Mouse (Mus musculus) myocyte (in vitro differentiated cells): Measurements from ENCODE around the gene Serp2. TPM values are rescaled to one million over a fixed set of nuclear protein-coding genes. Genes with fewer than 3 reads are reported as not detected.

Experiments
- H3K27me3 ChIP-seq: one replicate; pipeline ENCODE4 v1.6.1; 2011; ENCODE audit not compliant: control insufficient read depth, insufficient read depth, insufficient read length
- H3K36me3 ChIP-seq: one replicate; pipeline ENCODE4 v1.6.1; 2011; ENCODE audit not compliant: control insufficient read depth, insufficient read depth
- H3K4me2 ChIP-seq: one replicate; pipeline ENCODE4 v1.6.1; 2011; ENCODE audit warnings: low read depth, control low read depth
- H3K4me3 ChIP-seq: one replicate; pipeline ENCODE4 v1.5.1; 2011; ENCODE audit warnings: mild to moderate bottlenecking, control low read depth, moderate library complexity
- H3K79me2 ChIP-seq: one replicate; pipeline ENCODE4 v1.6.1; 2011; ENCODE audit not compliant: control insufficient read depth, insufficient read depth
- H3ac ChIP-seq: one replicate; pipeline ENCODE4 v1.6.1; 2011; ENCODE audit not compliant: control insufficient read depth, insufficient read length
- CEBPB ChIP-seq: IDR thresholded peaks from 2 replicates; pipeline ENCODE4 v1.6.1; 2011; ENCODE audit warnings: mild to moderate bottlenecking, moderate library complexity; ENCODE audit not compliant: poor library complexity, insufficient read depth, severe bottlenecking
- E2F4 ChIP-seq: IDR thresholded peaks from one replicate; pipeline ENCODE4 v1.6.1; 2011; ENCODE audit warnings: mild to moderate bottlenecking, control low read depth, moderate library complexity; ENCODE audit not compliant: insufficient read depth
- MAX ChIP-seq: IDR thresholded peaks from one replicate; pipeline ENCODE4 v1.6.1; 2011; ENCODE audit warnings: low read depth, mild to moderate bottlenecking, control low read depth
- MYOD1 ChIP-seq, 3 experiments: IDR thresholded peaks; one replicate each; pipeline ENCODE4 v1.6.1; 2011; ENCODE audit warnings: control low read depth in 2 of 3, low read depth in 2 of 3, mild to moderate bottlenecking in 2 of 3, moderate library complexity in 1 of 3; ENCODE audit not compliant: insufficient read length in 2 of 3, control insufficient read depth in 1 of 3
- MYOG ChIP-seq, 3 experiments: IDR thresholded peaks; one replicate each; pipeline ENCODE4 v1.6.1; 2011; ENCODE audit warnings: control low read depth in 2 of 3, low read depth in 2 of 3, mild to moderate bottlenecking in 2 of 3; ENCODE audit not compliant: insufficient read length in 2 of 3, control insufficient read depth in 1 of 3, insufficient read depth in 1 of 3
- POLR2A ChIP-seq: IDR thresholded peaks from one replicate; pipeline ENCODE4 v1.6.1; 2011; ENCODE audit warnings: low read depth, mild to moderate bottlenecking, control low read depth, moderate library complexity; ENCODE audit not compliant: insufficient read length
- POLR2AphosphoS2 ChIP-seq: IDR thresholded peaks from one replicate; pipeline ENCODE4 v1.6.1; 2011; ENCODE audit warnings: low read depth, control low read depth; ENCODE audit not compliant: insufficient read length
- REST ChIP-seq: IDR thresholded peaks from one replicate; pipeline ENCODE4 v1.6.1; 2011; ENCODE audit warnings: mild to moderate bottlenecking, control low read depth, moderate library complexity; ENCODE audit not compliant: insufficient read depth, insufficient read length
- SRF ChIP-seq: IDR thresholded peaks from one replicate; pipeline ENCODE4 v1.6.1; 2011; ENCODE audit warnings: low read depth; ENCODE audit not compliant: control insufficient read depth, insufficient read length
- TCF12 ChIP-seq: IDR thresholded peaks from one replicate; pipeline ENCODE4 v1.6.1; 2011; ENCODE audit warnings: mild to moderate bottlenecking, control low read depth; ENCODE audit not compliant: poor library complexity, insufficient read depth, severe bottlenecking
- TCF3 ChIP-seq: IDR thresholded peaks from one replicate; pipeline ENCODE4 v1.6.1; 2011; ENCODE audit warnings: low read depth, control low read depth; ENCODE audit not compliant: insufficient read length
- USF1 ChIP-seq: IDR thresholded peaks from one replicate; pipeline ENCODE4 v1.6.1; 2011; ENCODE audit warnings: low read depth, mild to moderate bottlenecking, control low read depth, moderate library complexity
- polyA plus RNA-seq: library from polyadenylated mRNA; unstranded; fragments of >200 nt; fragmentation: generic; extraction: Trizol; gene quantifications from one replicate; pipeline ENCODE4 v1.2.1, GENCODE M21; 2012; ENCODE audit warnings: missing spikeins

The Serp2 gene
- 17.0 TPM for polyA plus RNA-seq

GRCm38 (mm10) chr14:76556852-76557208 is at the start of gene Serp2:
Gene Serp2, minus strand, starts transcription at chr14:76556889.
- Histone ChIP-seq H3K27me3 (no peaks in the 10 kb centered on the region), H3ac (peak within 1 kb of the TSS; percentile 21), H3K4me3 (peak within 1 kb of the TSS; percentile 33), H3K36me3 (no peaks in the 10 kb centered on the region), H3K79me2 (no peaks in the 10 kb centered on the region), H3K4me2 (peak within 1 kb of the TSS; percentile 72)
- TF ChIP-seq POLR2AphosphoS2 (no peak), MYOD1 (IDR thresholded peaks at IDR 0.05; ENCODE audit: control insufficient read depth in 1 of 3, insufficient read length in 2 of 3, low read depth in 2 of 3) (no peak), POLR2A (no peak), MYOG (IDR thresholded peaks at IDR 0.05; ENCODE audit: control insufficient read depth in 1 of 3, insufficient read depth in 1 of 3, insufficient read length in 2 of 3, low read depth in 2 of 3) (no peak), REST (no peak), MAX (no peak), TCF12 (no peak), SRF (no peak), CEBPB (no peak), E2F4 (no peak), TCF3 (no peak), USF1 (no peak)

GRCm38 (mm10) chr14:76605931-76606534 is 49.3 kb upstream of the Serp2 start:
- TF ChIP-seq POLR2AphosphoS2 (no peak), TCF3 (no peak), MYOD1 (IDR thresholded peaks at IDR 0.05; ENCODE audit: control insufficient read depth in 1 of 3, insufficient read length in 2 of 3, low read depth in 2 of 3) (no peak), SRF (no peak), TCF12 (no peak), REST (no peak), POLR2A (no peak), USF1 (no peak), MAX (no peak), MYOG (IDR thresholded peaks at IDR 0.05; ENCODE audit: control insufficient read depth in 1 of 3, insufficient read depth in 1 of 3, insufficient read length in 2 of 3, low read depth in 2 of 3) (no peak), CEBPB (no peak), E2F4 (no peak)
- H3K4me3 ChIP-seq = no peak overlapping the region
- H3K79me2 ChIP-seq = no peaks in the 10 kb centered on the region
- no peak overlapping the region for H3K4me2 ChIP-seq
- no peaks in the 10 kb centered on the region for H3K27me3 ChIP-seq
- no peak overlapping the region for H3ac ChIP-seq
- H3K36me3 ChIP-seq = no peaks in the 10 kb centered on the region

GRCm38 (mm10) chr14:76604012-76604411 is 47.3 kb upstream of the Serp2 start:
- TF ChIP-seq SRF (no peak), CEBPB (no peak)
- H3K4me2 ChIP-seq = no peak overlapping the region
- no peaks in the 10 kb centered on the region for H3K27me3 ChIP-seq
- H3K36me3 ChIP-seq = no peaks in the 10 kb centered on the region
- H3K4me3 ChIP-seq = no peak overlapping the region
- H3ac ChIP-seq = no peak overlapping the region
- no peaks in the 10 kb centered on the region for H3K79me2 ChIP-seq

- H3K36me3 ChIP-seq = no peaks in the 10 kb centered on the region
- H3K79me2 ChIP-seq = no peaks in the 10 kb centered on the region
- no peak for TF ChIP-seq CEBPB
- TF ChIP-seq MYOD1 (IDR thresholded peaks at IDR 0.05; ENCODE audit: control insufficient read depth in 1 of 3, insufficient read length in 2 of 3, low read depth in 2 of 3) = no peak
- TF ChIP-seq USF1 = no peak
- no peak for TF ChIP-seq MYOG (IDR thresholded peaks at IDR 0.05; ENCODE audit: control insufficient read depth in 1 of 3, insufficient read depth in 1 of 3, insufficient read length in 2 of 3, low read depth in 2 of 3)
- TF ChIP-seq TCF3 = no peak
- TF ChIP-seq MAX = no peak
- TF ChIP-seq REST = no peak
- no peak for TF ChIP-seq POLR2AphosphoS2
- no peak for TF ChIP-seq TCF12
- no peak overlapping the region for H3ac ChIP-seq
- no peak overlapping the region for H3K4me3 ChIP-seq
- H3K27me3 ChIP-seq = no peaks in the 10 kb centered on the region
- no peak overlapping the region for H3K4me2 ChIP-seq
Measured at GRCm38 (mm10) chr14:76601654-76602053, 45.0 kb upstream of the Serp2 start.

GRCm38 (mm10) chr14:76600391-76600790 is 43.7 kb upstream of the Serp2 start:
- H3K79me2 ChIP-seq = no peaks in the 10 kb centered on the region
- no peaks in the 10 kb centered on the region for H3K27me3 ChIP-seq
- no peak overlapping the region for H3ac ChIP-seq
- TF ChIP-seq CEBPB (no peak), MYOD1 (IDR thresholded peaks at IDR 0.05; ENCODE audit: control insufficient read depth in 1 of 3, insufficient read length in 2 of 3, low read depth in 2 of 3) (no peak), MAX (no peak), POLR2AphosphoS2 (no peak), E2F4 (no peak), TCF12 (no peak), POLR2A (no peak), SRF (no peak), TCF3 (no peak), USF1 (no peak), MYOG (IDR thresholded peaks at IDR 0.05; ENCODE audit: control insufficient read depth in 1 of 3, insufficient read depth in 1 of 3, insufficient read length in 2 of 3, low read depth in 2 of 3) (no peak), REST (no peak)
- no peak overlapping the region for H3K4me2 ChIP-seq
- H3K36me3 ChIP-seq = no peaks in the 10 kb centered on the region
- H3K4me3 ChIP-seq = no peak overlapping the region
